Mouse (Mus musculus) midbrain, embryonic 12.5 days (tissue): Measurements from ENCODE around the gene Efna3. TPM values are rescaled to one million over a fixed set of nuclear protein-coding genes. Genes with fewer than 3 reads are reported as not detected.

Source experiments
- polyA plus RNA-seq: library from polyadenylated mRNA; unstranded; fragments of >200 nt; fragmentation: Nextera tagmentation; extraction: Ambion mirVana; gene quantifications from 2 replicates; pipeline ENCODE4 v1.2.1, GENCODE M21; 2016

Efna3 gene
- polyA plus RNA-seq, 1 experiment from 2014 or later, result 11.1 TPM

Other genes with a start within 250 kb of the Efna3 start
- gene Rusc1, start 229.7 kb downstream of the Efna3 start, polyA plus RNA-seq, result 49.8 and 50.9 TPM in 2 replicates
- 0.13 TPM in 1 of 2 replicates, not detected in the other for gene Gm43738, start 221.9 kb downstream of the Efna3 start, polyA plus RNA-seq
- gene Fdps, start 221.0 kb downstream of the Efna3 start, polyA plus RNA-seq, result 307 and 361 TPM in 2 replicates
- 0.26 and 0.33 TPM in 2 replicates for gene Pklr, start 186.8 kb downstream of the Efna3 start, polyA plus RNA-seq
- 17.1 and 22.0 TPM in 2 replicates for gene Hcn3, start 162.8 kb downstream of the Efna3 start, polyA plus RNA-seq
- gene Clk2, start 158.2 kb downstream of the Efna3 start, polyA plus RNA-seq, result 42.3 and 46.5 TPM in 2 replicates
- 94.2 and 97.1 TPM in 2 replicates for gene Scamp3, start 145.5 kb downstream of the Efna3 start, polyA plus RNA-seq
- gene Fam189b, start 139.8 kb downstream of the Efna3 start, polyA plus RNA-seq, result 29.5 and 30.3 TPM in 2 replicates
- gene Gba, start 120.0 kb downstream of the Efna3 start, polyA plus RNA-seq, result 42.4 and 45.8 TPM in 2 replicates
- gene Thbs3, start 107.8 kb downstream of the Efna3 start, polyA plus RNA-seq, result 105 and 107 TPM in 2 replicates
- gene Mtx1, start 95.9 kb downstream of the Efna3 start, polyA plus RNA-seq, result 183 and 185 TPM in 2 replicates
- gene Muc1, start 93.9 kb downstream of the Efna3 start, polyA plus RNA-seq, result 3.8 and 5.2 TPM in 2 replicates
- gene Krtcap2, start 77.0 kb downstream of the Efna3 start, polyA plus RNA-seq, result 253 and 255 TPM in 2 replicates
- gene Trim46, start 76.7 kb downstream of the Efna3 start, polyA plus RNA-seq, result 25.1 and 25.5 TPM in 2 replicates
- gene Dpm3, start 63.6 kb downstream of the Efna3 start, polyA plus RNA-seq, result 72.2 and 76.1 TPM in 2 replicates
- gene Slc50a1, start 52.4 kb downstream of the Efna3 start, polyA plus RNA-seq, result 38.1 and 39.6 TPM in 2 replicates
- 9.5 and 11.0 TPM in 2 replicates for gene Efna1, start 41.8 kb downstream of the Efna3 start, polyA plus RNA-seq
- gene Efna4, start 15.1 kb upstream of the Efna3 start, polyA plus RNA-seq, result 16.8 and 17.3 TPM in 2 replicates
- 35.0 and 37.0 TPM in 2 replicates for gene Adam15, start 27.0 kb upstream of the Efna3 start, polyA plus RNA-seq
- 0.22 and 0.29 TPM in 2 replicates for gene Dcst2, start 39.0 kb upstream of the Efna3 start, polyA plus RNA-seq
- gene Dcst1, start 42.3 kb upstream of the Efna3 start, polyA plus RNA-seq, result 0.20 and 0.65 TPM in 2 replicates
- gene Zbtb7b, start 71.8 kb upstream of the Efna3 start, polyA plus RNA-seq, result 0.63 and 0.71 TPM in 2 replicates
- 1.1 and 1.5 TPM in 2 replicates for gene Lenep, start 79.8 kb upstream of the Efna3 start, polyA plus RNA-seq
- gene Flad1, start 88.9 kb upstream of the Efna3 start, polyA plus RNA-seq, result 34.4 and 34.7 TPM in 2 replicates
- 291 and 306 TPM in 2 replicates for gene Cks1b, start 95.4 kb upstream of the Efna3 start, polyA plus RNA-seq
- gene Shc1, start 95.5 kb upstream of the Efna3 start, polyA plus RNA-seq, result 33.0 and 43.5 TPM in 2 replicates
- gene Pygo2, start 107.2 kb upstream of the Efna3 start, polyA plus RNA-seq, result 52.5 and 58.3 TPM in 2 replicates
- gene Pbxip1, start 113.7 kb upstream of the Efna3 start, polyA plus RNA-seq, result 16.1 and 17.9 TPM in 2 replicates
- 73.7 and 77.9 TPM in 2 replicates for gene Pmvk, start 131.6 kb upstream of the Efna3 start, polyA plus RNA-seq
- gene Kcnn3, start 197.2 kb upstream of the Efna3 start, polyA plus RNA-seq, result 1.8 and 3.0 TPM in 2 replicates